Mouse (Mus musculus) hindbrain, embryonic 11.5 days (tissue): Measurements from ENCODE around the gene Tesk1. TPM values are rescaled to one million over a fixed set of nuclear protein-coding genes. Genes with fewer than 3 reads are reported as not detected.

Source experiments
- ATAC-seq: fragments of 200-750 bp; cut with Nextera tagmentation; 2 replicates; pipeline ENCODE4 v1.8.0; 2017; ENCODE audit warnings: mild to moderate bottlenecking, moderate TSS enrichment, moderate library complexity; ENCODE audit not compliant: low FRiP score
- DNase-seq: peaks from one replicate; pipeline ENCODE4 v3.0.0-alpha.2; 2015; ENCODE audit warnings: low spot score
- H3K27ac ChIP-seq: fragments of 300-500 bp; sonication (generic); 2 replicates; pipeline ENCODE4 v1.5.1; 2014; ENCODE audit warnings: mild to moderate bottlenecking, low read depth, low read length
- H3K27me3 ChIP-seq: fragments of 300-500 bp; sonication (generic); 2 replicates; pipeline ENCODE4 v1.6.1; 2014; ENCODE audit warnings: mild to moderate bottlenecking, low read length, moderate library complexity, mixed read lengths; ENCODE audit not compliant: control insufficient read depth, insufficient read depth
- H3K36me3 ChIP-seq: fragments of 300-500 bp; sonication (generic); 2 replicates; pipeline ENCODE4 v1.6.1; 2014; ENCODE audit warnings: mild to moderate bottlenecking, low read length, moderate library complexity, mixed read lengths; ENCODE audit not compliant: control insufficient read depth, insufficient read depth
- H3K4me1 ChIP-seq: fragments of 300-500 bp; sonication (generic); replicated peaks from 2 replicates; pipeline ENCODE4 v1.6.1; 2014; ENCODE audit warnings: low read length, mixed read lengths; ENCODE audit not compliant: control insufficient read depth, insufficient read depth
- H3K4me2 ChIP-seq: fragments of 300-500 bp; sonication (generic); replicated peaks from 2 replicates; pipeline ENCODE4 v1.6.1; 2014; ENCODE audit warnings: mild to moderate bottlenecking, low read depth, low read length
- H3K4me3 ChIP-seq: fragments of 300-500 bp; sonication (generic); 2 replicates; pipeline ENCODE4 v1.5.1; 2014; ENCODE audit warnings: low read depth, low read length
- H3K9ac ChIP-seq: fragments of 300-500 bp; sonication (generic); 2 replicates; pipeline ENCODE4 v1.6.1; 2014; ENCODE audit warnings: low read depth, low read length
- H3K9me3 ChIP-seq: fragments of 300-500 bp; sonication (generic); 2 replicates; pipeline ENCODE4 v1.6.1; 2016; ENCODE audit warnings: low read length; ENCODE audit not compliant: control insufficient read depth
- WGBS: fragments of 180-500 bp; shearing (Covaris S2); extraction: QIAGEN DNeasy Blood & Tissue Kit; methylation state at CpG from one replicate; pipeline ENCODE4 v1.1.7; 2014; 5-methylcytosine and 5-hydroxymethylcytosine counted together
- polyA plus RNA-seq: library from polyadenylated mRNA; unstranded; fragments of >200 nt; fragmentation: Nextera tagmentation; extraction: Ambion mirVana; gene quantifications from 2 replicates; pipeline ENCODE4 v1.2.1, GENCODE M21; 2014

The Tesk1 gene
- polyA plus RNA-seq, 1 experiment from 2014 or later, result 10.1 TPM

DNA sequence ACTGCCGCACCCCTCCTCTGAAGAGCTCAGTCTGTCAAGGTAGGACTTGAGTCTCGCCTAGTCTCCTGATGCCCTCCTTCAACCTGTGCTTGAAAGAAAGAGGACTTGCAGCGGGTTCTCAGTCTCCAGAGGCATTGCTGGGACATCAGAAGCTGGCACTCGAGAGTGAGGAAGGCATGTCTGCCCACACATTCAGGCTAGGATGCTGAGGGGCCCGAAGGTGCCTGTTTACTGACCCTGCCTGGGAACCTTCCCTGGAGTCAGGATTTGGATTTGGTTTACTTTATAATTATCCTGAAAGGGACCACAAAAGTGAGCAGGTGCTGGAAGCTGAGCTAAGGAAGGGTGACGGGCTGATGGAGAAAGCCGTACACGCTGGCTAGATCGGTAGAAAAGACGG is 40.3 kb upstream of the Tesk1 start:
- peaks cover 4% of the 10 kb centered on the region; the same call in 1 of the 2 replicates for H3K4me1 ChIP-seq
- no peak for DNase-seq

DNA sequence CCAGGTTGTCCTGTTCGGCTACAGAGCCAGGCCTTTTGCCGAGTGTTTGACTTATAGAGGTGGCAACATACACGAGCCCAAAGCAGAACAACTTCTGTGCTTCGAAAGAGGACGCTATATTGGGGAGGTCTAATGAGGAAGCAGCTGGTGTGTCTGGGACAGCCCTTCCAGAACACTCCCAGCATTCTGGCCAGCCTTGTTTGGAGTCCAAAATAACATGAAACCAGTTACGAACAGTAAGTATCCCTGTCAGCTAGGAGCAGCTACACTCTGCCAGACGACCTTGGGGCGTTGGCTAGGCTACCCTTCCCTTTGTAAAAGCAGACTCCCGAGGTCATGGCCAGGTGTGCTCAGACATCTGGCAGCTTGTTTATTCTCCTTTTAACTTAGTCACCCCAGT is 39.5 kb upstream of the Tesk1 start:
- Histone ChIP-seq H3K9ac (no peak overlapping the region), H3K4me2 (no peak overlapping the region), H3K4me1 (peaks cover 4% of the 10 kb centered on the region; the same call in 1 of the 2 replicates), H3K36me3 (no peaks in the 10 kb centered on the region), H3K27me3 (no peaks in the 10 kb centered on the region), H3K4me3 (no peak overlapping the region), H3K27ac (no peak overlapping the region), H3K9me3 (no peaks in the 10 kb centered on the region)
- DNase-seq (no peak), ATAC-seq (no peak)
- 87% methylated on average over 9 of the region's 9 CpGs for WGBS

More for the DNA sequence above, 40.3 kb upstream of the Tesk1 start:
- Histone ChIP-seq H3K36me3 (no peaks in the 10 kb centered on the region), H3K27me3 (no peaks in the 10 kb centered on the region), H3K9me3 (no peaks in the 10 kb centered on the region), H3K9ac (no peak overlapping the region), H3K4me3 (no peak overlapping the region), H3K27ac (no peak overlapping the region), H3K4me2 (no peak overlapping the region)
- ATAC-seq, result no peak
- 92% methylated on average over 10 of the region's 10 CpGs for WGBS

DNA sequence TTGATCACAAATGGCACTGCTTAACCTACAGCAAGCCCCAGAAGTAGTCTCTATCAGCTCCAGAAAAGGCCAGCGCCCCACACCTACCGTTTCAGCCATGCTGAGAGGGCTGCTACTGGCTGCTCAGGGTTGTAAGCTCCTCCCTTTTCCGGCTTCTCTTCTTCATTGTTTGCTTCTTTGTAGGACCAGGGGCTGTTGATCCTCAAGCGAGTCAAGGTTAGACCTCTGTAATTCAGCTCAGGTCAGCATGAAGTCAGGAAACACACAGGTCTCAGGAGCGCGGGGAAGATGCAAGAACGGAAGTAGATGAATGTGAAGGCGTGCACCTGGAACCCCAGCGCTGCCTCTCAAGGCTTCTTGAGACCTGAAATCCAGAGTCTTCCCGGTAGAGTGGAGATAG is 37.0 kb upstream of the Tesk1 start:
- Histone ChIP-seq H3K27me3 (no peaks in the 10 kb centered on the region), H3K4me2 (no peak overlapping the region), H3K4me1 (peaks cover 4% of the 10 kb centered on the region; the same call in 1 of the 2 replicates), H3K4me3 (no peak overlapping the region), H3K36me3 (no peaks in the 10 kb centered on the region), H3K9ac (no peak overlapping the region), H3K9me3 (no peaks in the 10 kb centered on the region), H3K27ac (no peak overlapping the region)
- DNase-seq (no peak), ATAC-seq (no peak)
- 88% methylated on average over 10 of the region's 10 CpGs for WGBS

DNA sequence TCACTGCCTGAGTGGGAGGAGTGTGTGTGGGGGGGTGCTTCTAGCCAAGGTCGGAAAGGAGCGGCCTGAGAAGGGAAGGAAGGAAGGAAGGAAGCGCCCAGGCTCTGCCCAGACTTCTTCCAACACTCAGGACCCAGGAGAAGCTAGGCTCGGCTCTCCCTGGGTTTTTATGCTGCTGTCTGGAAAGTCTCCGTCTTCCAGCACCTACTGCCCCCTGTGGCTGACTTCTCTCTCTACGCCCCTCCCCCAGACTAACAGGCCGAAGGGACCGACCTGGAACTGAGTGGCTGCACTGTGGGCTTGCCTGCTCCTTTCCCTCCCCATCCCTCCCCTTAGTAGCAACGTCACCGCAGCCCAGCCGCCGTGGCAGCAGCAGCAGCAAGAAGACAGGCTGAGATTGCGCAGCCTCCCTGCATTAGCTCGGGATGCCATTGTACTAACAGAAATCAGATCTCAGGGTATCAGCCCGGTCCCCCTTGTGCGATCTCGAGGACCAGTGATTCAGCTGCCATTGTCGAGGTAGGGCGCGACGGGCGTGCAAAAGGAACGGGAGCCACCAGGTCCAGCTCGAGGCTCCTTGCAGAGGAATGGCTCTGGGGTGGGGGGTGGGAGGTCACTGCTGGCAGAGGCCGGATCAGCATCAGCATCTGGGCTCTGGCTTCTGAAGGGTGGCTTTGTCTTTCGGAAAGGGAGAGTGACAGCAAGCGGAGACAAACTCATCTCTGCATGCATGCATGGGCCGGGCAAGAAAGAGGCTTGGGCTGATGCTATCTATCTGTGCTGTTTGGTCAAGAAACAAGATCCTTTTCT is 35.4 kb upstream of the Tesk1 start:
- H3K27me3 ChIP-seq, result no peaks in the 10 kb centered on the region
- DNase-seq, result peak; percentile 89
- peak overlapping the region; percentile 48 for H3K4me3 ChIP-seq
- no peaks in the 10 kb centered on the region for H3K36me3 ChIP-seq
- peak overlapping the region; percentile 84 for H3K9ac ChIP-seq
- 1% methylated on average over 28 of the region's 28 CpGs for WGBS
- peak; percentile 95 for ATAC-seq
- H3K9me3 ChIP-seq, result no peaks in the 10 kb centered on the region
- H3K4me1 ChIP-seq, result peaks cover 4% of the 10 kb centered on the region; the same call in 1 of the 2 replicates
- H3K27ac ChIP-seq, result peak overlapping the region; percentile 87
- H3K4me2 ChIP-seq, result peak overlapping the region; percentile 58

DNA sequence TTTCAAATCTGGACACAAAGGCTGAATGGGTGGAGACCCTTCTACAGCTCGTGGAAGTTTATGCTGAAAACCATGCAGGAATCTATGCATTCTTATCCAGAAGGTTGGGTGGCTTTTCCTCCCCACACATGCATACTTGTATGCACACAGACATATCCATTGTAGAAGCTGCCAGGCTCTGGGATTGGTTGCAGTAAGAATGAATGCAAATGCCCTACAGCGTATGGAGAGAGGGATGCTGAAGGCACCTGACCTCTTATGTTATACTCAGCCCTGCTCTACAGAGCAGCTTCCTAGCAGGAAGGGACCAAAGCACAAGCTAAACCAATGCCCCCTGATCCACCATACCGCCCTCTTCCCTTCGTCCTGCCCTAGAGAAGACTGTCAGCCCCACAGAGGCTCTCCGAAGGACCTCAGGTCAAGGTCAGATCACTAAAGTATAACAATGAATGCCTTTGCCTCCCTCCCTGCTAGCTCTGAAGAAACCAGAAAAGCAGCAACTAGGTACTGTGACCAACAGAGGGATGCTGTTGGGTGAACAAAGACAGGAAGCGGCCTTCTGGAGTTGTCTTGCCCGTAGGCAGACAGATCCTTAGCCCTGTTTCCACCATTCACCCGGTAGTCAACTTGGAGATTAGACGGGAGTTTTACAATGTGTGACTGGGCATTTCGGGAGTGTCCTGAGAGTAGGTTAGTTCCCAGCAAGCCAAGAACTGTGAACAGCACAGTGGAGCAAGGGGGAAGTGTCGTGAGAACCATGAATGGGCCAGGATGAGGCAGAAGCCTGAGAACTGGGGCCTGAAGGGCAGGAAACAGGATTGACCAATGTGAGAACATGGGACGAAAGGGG is 34.4 kb upstream of the Tesk1 start:
- ATAC-seq (peak; percentile 62), DNase-seq (peak; percentile 48)
- peaks cover 4% of the 10 kb centered on the region; the same call in 1 of the 2 replicates for H3K4me1 ChIP-seq
- no peaks in the 10 kb centered on the region for H3K9me3 ChIP-seq
- peak overlapping the region; percentile 48 for H3K4me3 ChIP-seq
- no peaks in the 10 kb centered on the region for H3K27me3 ChIP-seq
- H3K27ac ChIP-seq, result peak overlapping the region; percentile 87
- 63% methylated on average over 12 of the region's 12 CpGs for WGBS
- H3K9ac ChIP-seq, result peak overlapping the region; percentile 84
- H3K4me2 ChIP-seq, result peak overlapping the region; percentile 58
- no peaks in the 10 kb centered on the region for H3K36me3 ChIP-seq

DNA sequence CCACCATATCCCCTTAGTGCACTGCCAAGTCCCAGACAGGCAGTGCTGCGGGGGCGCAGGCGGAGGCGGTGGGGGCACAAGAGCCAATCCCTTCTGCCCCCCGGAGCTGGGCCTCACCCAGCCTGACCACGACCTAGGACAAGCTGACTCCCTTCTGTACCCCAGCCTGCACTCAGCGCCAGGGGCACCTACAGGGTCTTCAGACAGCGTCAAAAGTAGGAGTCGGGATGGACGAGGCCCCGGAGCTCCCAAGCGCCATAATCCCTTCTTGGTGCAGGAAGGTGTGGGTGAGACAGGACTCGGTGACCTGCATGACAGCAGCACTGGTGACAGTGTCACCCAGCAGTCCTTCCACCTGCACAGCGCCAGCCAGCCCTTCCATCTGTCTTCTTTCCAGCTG is 27.0 kb upstream of the Tesk1 start:
- Histone ChIP-seq H3K4me2 (no peak overlapping the region), H3K9me3 (no peaks in the 10 kb centered on the region), H3K27me3 (no peaks in the 10 kb centered on the region), H3K36me3 (no peaks in the 10 kb centered on the region), H3K4me3 (no peak overlapping the region), H3K9ac (no peak overlapping the region), H3K27ac (no peak overlapping the region), H3K4me1 (no peaks in the 10 kb centered on the region)
- WGBS, result 90% methylated on average over 14 of the region's 14 CpGs
- no peak for DNase-seq
- ATAC-seq, result no peak

DNA sequence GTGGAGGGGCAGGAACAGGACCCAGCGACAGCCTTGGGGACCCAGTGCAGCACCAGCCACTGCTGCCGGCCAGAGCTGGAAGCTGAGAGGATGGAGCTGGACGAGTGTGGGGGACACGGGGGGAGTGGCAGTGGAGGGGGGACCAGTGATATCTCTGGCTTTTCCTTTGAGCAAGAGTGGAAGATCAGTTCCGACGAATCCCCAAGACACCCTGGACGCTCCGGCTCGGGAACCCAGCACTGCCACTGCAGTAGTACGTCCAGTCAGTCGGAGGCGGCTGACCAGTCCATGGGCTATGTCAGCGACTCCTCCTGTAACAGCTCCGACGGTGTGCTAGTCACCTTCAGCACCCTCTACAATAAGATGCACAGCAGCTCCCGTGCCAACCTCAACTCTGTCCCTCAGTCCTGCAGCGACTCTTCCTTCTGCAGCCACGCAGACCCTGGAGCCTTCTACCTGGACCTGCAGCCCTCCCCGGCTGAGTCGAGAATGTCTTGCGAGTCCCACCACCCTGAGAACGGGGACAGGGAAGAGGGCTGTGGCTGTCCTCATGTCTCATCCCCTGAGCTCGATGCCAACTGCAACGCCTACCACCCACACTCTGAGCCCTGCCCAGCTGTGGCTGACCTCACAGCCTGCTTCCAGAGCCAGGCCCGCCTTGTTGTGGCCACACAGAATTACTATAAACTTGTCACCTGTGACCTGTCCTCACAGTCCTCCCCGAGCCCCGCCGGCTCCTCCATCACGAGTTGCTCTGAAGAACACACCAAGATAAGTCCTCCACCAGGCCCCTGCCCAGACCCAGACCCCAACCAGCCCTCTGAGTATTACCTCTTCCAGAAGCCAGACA is 26.3 kb upstream of the Tesk1 start:
- H3K36me3 ChIP-seq, result no peaks in the 10 kb centered on the region
- WGBS, result 88% methylated on average over 29 of the region's 29 CpGs
- no peak for ATAC-seq
- DNase-seq, result no peak
- no peaks in the 10 kb centered on the region for H3K9me3 ChIP-seq
- H3K4me1 ChIP-seq, result no peaks in the 10 kb centered on the region
- no peaks in the 10 kb centered on the region for H3K27me3 ChIP-seq
- H3K9ac ChIP-seq, result no peak overlapping the region
- H3K4me2 ChIP-seq, result no peak overlapping the region
- H3K27ac ChIP-seq, result no peak overlapping the region
- no peak overlapping the region for H3K4me3 ChIP-seq

DNA sequence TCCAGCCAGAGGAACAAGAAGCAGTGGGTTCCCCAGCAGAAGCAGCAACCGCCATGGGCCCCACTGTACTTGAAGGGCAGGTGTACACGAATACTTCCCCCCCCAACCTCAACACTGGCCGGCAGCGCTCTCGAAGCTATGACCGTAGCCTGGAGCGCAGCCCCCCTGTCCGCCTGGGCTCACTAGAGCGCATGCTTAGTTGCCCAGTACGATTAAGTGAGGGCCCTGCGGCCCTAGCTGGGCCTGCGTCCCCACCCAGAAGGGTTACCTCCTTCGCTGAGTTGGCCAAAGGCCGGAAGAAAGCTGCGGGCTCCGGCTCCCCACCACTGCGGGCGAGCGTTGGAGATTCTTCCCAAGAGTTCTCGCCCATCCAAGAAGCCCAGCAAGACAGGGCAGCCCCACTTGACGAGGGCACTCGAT is 25.7 kb upstream of the Tesk1 start:
- H3K4me2 ChIP-seq, result no peak overlapping the region
- H3K9ac ChIP-seq, result no peak overlapping the region
- H3K27me3 ChIP-seq, result no peaks in the 10 kb centered on the region
- H3K4me3 ChIP-seq, result no peak overlapping the region
- no peaks in the 10 kb centered on the region for H3K9me3 ChIP-seq
- H3K27ac ChIP-seq, result no peak overlapping the region
- ATAC-seq, result no peak
- DNase-seq, result no peak
- H3K4me1 ChIP-seq, result no peaks in the 10 kb centered on the region
- WGBS, result 95% methylated on average over 22 of the region's 22 CpGs
- no peaks in the 10 kb centered on the region for H3K36me3 ChIP-seq
